Mouse (Mus musculus): ENCODE results near the gene Tlr3. TPM values are rescaled to one million over a fixed set of nuclear protein-coding genes. Genes with fewer than 3 reads are reported as not detected.
A peak's percentile ranks its signal among the peaks of the same experiment; 100 is the strongest.

Gene Tlr3
- polyA plus RNA-seq, 1 experiment from 2014 or later = 1.2 TPM

GRCm38 (mm10) chr8:45381963-45382347 is 28.9 kb downstream of the Tlr3 start, which contains the start of gene Fam149a:
TSS of gene Fam149a (minus strand) at chr8:45382291.
- WGBS = 1% methylated on average over 6 of the region's 6 CpGs
- Histone ChIP-seq H3K4me2 (peak within 1 kb of the TSS; percentile 60), H3K4me3 (peak within 1 kb of the TSS; percentile 32), H3K27me3 (peaks cover 17% of the 10 kb centered on the region), H3K4me1 (peaks cover 9% of the 10 kb centered on the region), H3K9me3 (no peaks in the 10 kb centered on the region), H3K36me3 (no peaks in the 10 kb centered on the region), H3K9ac (no peak within 1 kb of the TSS), H3K27ac (no peak within 1 kb of the TSS)
- ATAC-seq (ENCODE audit: insufficient number of reproducible peaks, low FRiP score, low TSS enrichment, low read depth) = no peak

DNA sequence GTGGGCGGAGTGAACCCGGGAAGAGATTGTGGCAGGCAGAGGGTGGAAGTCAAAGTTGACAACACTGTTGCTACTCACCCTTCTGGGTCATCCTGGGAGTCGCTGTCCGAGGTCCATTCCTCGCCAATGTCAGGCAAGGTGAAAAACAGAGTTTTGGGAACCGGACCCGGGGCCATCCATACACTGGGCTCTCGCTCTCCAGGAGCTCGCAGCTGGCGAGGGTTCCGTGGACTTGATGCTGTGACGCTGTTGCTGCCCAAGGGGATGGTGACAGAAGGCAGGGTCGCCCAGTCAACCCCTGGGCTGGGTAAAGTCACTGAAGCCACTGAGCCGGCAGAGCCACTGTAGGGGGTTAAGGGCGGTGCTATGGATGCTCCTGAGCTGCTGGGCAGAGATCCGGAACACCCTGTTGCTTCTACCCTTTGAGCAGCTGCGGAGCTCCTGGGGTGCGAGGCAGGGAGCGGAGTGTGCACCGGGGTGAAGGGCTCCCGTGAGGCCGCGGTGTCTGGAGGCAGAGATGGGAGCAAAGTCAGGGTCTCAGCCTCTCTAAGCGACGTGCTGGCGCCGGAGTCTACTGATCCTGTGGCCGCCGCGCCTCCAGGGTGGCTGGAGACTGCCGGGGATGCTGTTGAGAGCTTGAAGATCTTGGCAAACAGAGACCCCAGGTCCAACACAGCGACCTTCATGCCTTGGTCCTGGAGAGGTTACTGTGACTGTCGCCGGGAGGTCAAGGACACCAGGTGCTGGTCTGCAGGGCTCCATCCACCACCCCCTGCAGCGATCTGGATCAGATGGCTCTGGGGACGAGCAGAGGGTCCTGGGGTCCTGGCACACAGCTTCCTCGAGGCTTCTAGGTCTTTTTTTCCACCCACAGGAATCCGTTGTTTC is 29.6 kb downstream of the Tlr3 start:
- H3K9me3 ChIP-seq = no peaks in the 10 kb centered on the region
- H3K4me2 ChIP-seq = peak overlapping the region; percentile 60
- no peak overlapping the region for H3K9ac ChIP-seq
- H3K36me3 ChIP-seq = no peaks in the 10 kb centered on the region
- 3% methylated on average over 38 of the region's 38 CpGs for WGBS
- ATAC-seq (ENCODE audit: insufficient number of reproducible peaks, low FRiP score, low TSS enrichment, low read depth) = no peak
- peak overlapping the region; percentile 32 for H3K4me3 ChIP-seq
- H3K27me3 ChIP-seq = peaks cover 17% of the 10 kb centered on the region
- H3K4me1 ChIP-seq = peaks cover 9% of the 10 kb centered on the region
- H3K27ac ChIP-seq = no peak overlapping the region

- no peak for ATAC-seq (ENCODE audit: insufficient number of reproducible peaks, low FRiP score, low TSS enrichment, low read depth)
- H3K27ac ChIP-seq = no peak overlapping the region
- no peak overlapping the region for H3K4me2 ChIP-seq
- no peaks in the 10 kb centered on the region for H3K9me3 ChIP-seq
- H3K4me3 ChIP-seq = no peak overlapping the region
- no peak overlapping the region for H3K9ac ChIP-seq
- H3K27me3 ChIP-seq = peaks cover 17% of the 10 kb centered on the region
- H3K36me3 ChIP-seq = no peaks in the 10 kb centered on the region
- H3K4me1 ChIP-seq = peaks cover 9% of the 10 kb centered on the region
- WGBS = 25% methylated on average over 4 of the region's 4 CpGs
Measured at GRCm38 (mm10) chr8:45380598-45380997, 30.3 kb downstream of the Tlr3 start.

- Histone ChIP-seq H3K4me2 (no peak overlapping the region), H3K36me3 (no peaks in the 10 kb centered on the region), H3K27ac (no peak overlapping the region), H3K4me3 (no peak overlapping the region), H3K27me3 (no peaks in the 10 kb centered on the region), H3K9me3 (no peaks in the 10 kb centered on the region), H3K4me1 (no peaks in the 10 kb centered on the region), H3K9ac (no peak overlapping the region)
- WGBS = 71% methylated on average over 3 of the region's 3 CpGs
- no peak for ATAC-seq (ENCODE audit: insufficient number of reproducible peaks, low FRiP score, low TSS enrichment, low read depth)
Measured at GRCm38 (mm10) chr8:45374071-45374470, 36.8 kb downstream of the Tlr3 start.

- H3K36me3 ChIP-seq = no peaks in the 10 kb centered on the region
- H3K9me3 ChIP-seq = no peaks in the 10 kb centered on the region
- H3K27ac ChIP-seq = no peak overlapping the region
- WGBS = 91% methylated on average over 1 of the region's 1 CpGs
- ATAC-seq (ENCODE audit: insufficient number of reproducible peaks, low FRiP score, low TSS enrichment, low read depth) = no peak
- H3K4me2 ChIP-seq = no peak overlapping the region
- H3K27me3 ChIP-seq = no peaks in the 10 kb centered on the region
- H3K4me1 ChIP-seq = no peaks in the 10 kb centered on the region
- H3K9ac ChIP-seq = no peak overlapping the region
- H3K4me3 ChIP-seq = no peak overlapping the region
Measured at GRCm38 (mm10) chr8:45367154-45367553, 43.7 kb downstream of the Tlr3 start.

GRCm38 (mm10) chr8:45363220-45363619 is 47.7 kb downstream of the Tlr3 start:
- 64% methylated on average over 1 of the region's 1 CpGs for WGBS

DNA sequence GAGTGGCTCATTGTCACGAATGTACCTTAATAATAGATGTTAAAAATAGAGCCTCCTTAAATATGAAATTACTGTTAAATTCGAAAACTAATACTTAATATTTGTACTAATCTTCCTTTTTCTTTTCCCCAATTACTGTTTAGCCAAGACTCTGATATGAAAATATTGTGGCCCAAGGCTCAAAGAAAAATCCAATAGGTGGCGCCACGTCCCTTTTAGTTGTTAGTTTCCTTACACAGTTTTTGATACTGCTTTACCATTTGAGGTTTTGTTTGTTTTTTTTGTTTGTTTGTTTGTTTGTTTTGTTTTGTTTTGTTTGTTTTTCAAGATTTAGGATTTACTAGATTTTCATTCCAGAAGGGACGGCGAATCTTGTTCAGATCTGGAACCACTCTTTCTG is 48.6 kb downstream of the Tlr3 start:
- H3K4me3 ChIP-seq = no peak overlapping the region
- H3K4me2 ChIP-seq = no peak overlapping the region
- ATAC-seq (ENCODE audit: insufficient number of reproducible peaks, low FRiP score, low TSS enrichment, low read depth) = no peak
- no peak overlapping the region for H3K27ac ChIP-seq
- H3K4me1 ChIP-seq = peaks cover 6% of the 10 kb centered on the region
- WGBS = 68% methylated on average over 6 of the region's 6 CpGs
- no peaks in the 10 kb centered on the region for H3K9me3 ChIP-seq
- H3K36me3 ChIP-seq = no peaks in the 10 kb centered on the region
- H3K27me3 ChIP-seq = no peaks in the 10 kb centered on the region
- H3K9ac ChIP-seq = no peak overlapping the region

More at GRCm38 (mm10) chr8:45363220-45363619, 47.7 kb downstream of the Tlr3 start:
- Histone ChIP-seq H3K9ac (no peak overlapping the region), H3K27ac (no peak overlapping the region), H3K4me2 (no peak overlapping the region), H3K9me3 (no peaks in the 10 kb centered on the region), H3K4me1 (no peaks in the 10 kb centered on the region), H3K36me3 (no peaks in the 10 kb centered on the region), H3K27me3 (no peaks in the 10 kb centered on the region), H3K4me3 (no peak overlapping the region)
- no peak for ATAC-seq (ENCODE audit: insufficient number of reproducible peaks, low FRiP score, low TSS enrichment, low read depth)

DNA sequence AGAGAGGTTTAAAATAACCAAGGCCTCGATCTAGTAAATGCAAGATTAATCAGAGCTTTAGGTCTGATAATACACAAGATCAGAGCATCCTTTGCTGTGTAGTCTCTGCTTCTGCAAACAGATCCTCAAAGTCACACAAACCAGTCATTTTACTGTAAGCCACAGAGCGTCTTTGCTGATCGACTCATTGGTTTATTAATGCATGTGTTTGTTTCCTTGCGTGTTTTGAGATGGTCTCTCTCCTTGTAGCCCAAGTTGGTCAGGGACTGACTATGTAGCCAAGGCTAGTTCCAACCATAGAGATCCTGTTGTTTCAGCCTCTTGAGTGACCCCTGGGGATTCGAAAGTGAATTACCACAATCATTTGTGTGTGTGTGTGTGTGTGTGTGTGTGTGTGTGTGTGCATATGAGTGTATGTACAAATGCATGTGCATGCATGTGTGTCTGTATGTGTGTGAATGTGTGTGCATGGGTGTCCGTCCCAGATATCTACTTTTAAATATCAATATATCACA is 51.7 kb downstream of the Tlr3 start:
- Histone ChIP-seq H3K4me3 (peak overlapping the region; percentile 57; the same call in 1 of the 2 replicates), H3K4me2 (peak overlapping the region; percentile 78; the same call in 1 of the 2 replicates), H3K27ac (no peak overlapping the region), H3K36me3 (no peaks in the 10 kb centered on the region), H3K27me3 (no peaks in the 10 kb centered on the region), H3K9me3 (no peaks in the 10 kb centered on the region), H3K9ac (no peak overlapping the region), H3K4me1 (peaks cover 6% of the 10 kb centered on the region)
- WGBS = 77% methylated on average over 6 of the region's 6 CpGs
- ATAC-seq (ENCODE audit: insufficient number of reproducible peaks, low FRiP score, low TSS enrichment, low read depth) = no peak

- H3K9ac ChIP-seq = peak overlapping the region; percentile 60
- peak; percentile 76 for ATAC-seq (ENCODE audit: insufficient number of reproducible peaks, low FRiP score, low TSS enrichment, low read depth)
- H3K27me3 ChIP-seq = no peaks in the 10 kb centered on the region
- H3K36me3 ChIP-seq = no peaks in the 10 kb centered on the region
- peaks cover 6% of the 10 kb centered on the region for H3K4me1 ChIP-seq
- no peaks in the 10 kb centered on the region for H3K9me3 ChIP-seq
- H3K27ac ChIP-seq = peak overlapping the region; percentile 43; the same call in 1 of the 2 replicates
- peak overlapping the region; percentile 57 for H3K4me3 ChIP-seq
- peak overlapping the region; percentile 78 for H3K4me2 ChIP-seq
- WGBS = 2% methylated on average over 48 of the region's 49 CpGs
Measured at GRCm38 (mm10) chr8:45358132-45358918, 52.6 kb downstream of the Tlr3 start.

- Histone ChIP-seq H3K4me1 (peaks cover 6% of the 10 kb centered on the region), H3K9me3 (no peaks in the 10 kb centered on the region), H3K27me3 (no peaks in the 10 kb centered on the region), H3K4me3 (no peak overlapping the region), H3K4me2 (no peak overlapping the region), H3K27ac (no peak overlapping the region), H3K9ac (no peak overlapping the region), H3K36me3 (0 out of 2 replicates have a peak, but pooled peaks cover 10% of the 10 kb centered on the region)
- 78% methylated on average over 6 of the region's 6 CpGs for WGBS
- ATAC-seq (ENCODE audit: insufficient number of reproducible peaks, low FRiP score, low TSS enrichment, low read depth) = no peak
Measured at GRCm38 (mm10) chr8:45355809-45356208, 55.1 kb downstream of the Tlr3 start.
